Mouse (Mus musculus) embryonic fibroblast, embryonic 13.5 days (primary cell): ENCODE data around the gene Nrg3.

Experiments used
- CTCF ChIP-seq: IDR thresholded peaks from 2 replicates; pipeline ENCODE4 v1.5.1; 2011; ENCODE audit warnings: mild to moderate bottlenecking, control low read depth, low read length, moderate library complexity, borderline replicate concordance; ENCODE audit not compliant: insufficient read depth
- POLR2A ChIP-seq: IDR thresholded peaks from 2 replicates; pipeline ENCODE4 v1.6.1; 2011; ENCODE audit warnings: low read depth, mild to moderate bottlenecking, control low read depth, low read length, moderate library complexity

- no peak for TF ChIP-seq CTCF
- TF ChIP-seq POLR2A = no peak
Measured at GRCm38 (mm10) chr14:38447086-38447485, 1025.8 kb downstream of the Nrg3 start.
